10 mouse cellular contexts compared by ENCODE assay signal in genomic region chr17:46297028-46297363, GRCm38 (mm10). TPM values are rescaled to one million over a fixed set of nuclear protein-coding genes. Genes with fewer than 3 reads are reported as not detected.
DNase-seq lines count a peak whose midpoint lies in the region; ATAC-seq lines count a peak whose summit lies in the region.
"Had no signal": no experiment of that assay in that cellular context is flagged by ENCODE, and none has a peak within 500 bp of the region (broad histone marks: within the 10 kb centered on the region; RNA-seq: fewer than 3 reads in every experiment).

No protein-coding gene starts in this region.

- H3K36me3 ChIP-seq in kidney, embryonic 15.5 days = no peaks in the 10 kb centered on the region
- no peaks in the 10 kb centered on the region for H3K36me3 ChIP-seq in embryonic facial prominence, embryonic 13.5 days
- H3K36me3 ChIP-seq in intestine, embryonic 16.5 days (ENCODE audit: control insufficient read depth, insufficient read depth, low read length) = no peaks in the 10 kb centered on the region
- H3K36me3 ChIP-seq in neural tube, embryonic 12.5 days = no peaks in the 10 kb centered on the region

- H3K9me3 ChIP-seq in kidney, embryonic 15.5 days (replicated peaks) = no peaks in the 10 kb centered on the region
- no peaks in the 10 kb centered on the region for H3K9me3 ChIP-seq in embryonic facial prominence, embryonic 13.5 days
- no peaks in the 10 kb centered on the region for H3K9me3 ChIP-seq in intestine, embryonic 16.5 days (ENCODE audit: control insufficient read depth, low read length)
- H3K9me3 ChIP-seq in neural tube, embryonic 12.5 days = no peaks in the 10 kb centered on the region

- 12% methylated on average over 6 of the region's 6 CpGs for WGBS in kidney, embryonic 15.5 days
- WGBS in embryonic facial prominence, embryonic 13.5 days = 13% methylated on average over 6 of the region's 6 CpGs
- 12% methylated on average over 6 of the region's 6 CpGs for WGBS in intestine, embryonic 16.5 days
- 10% methylated on average over 6 of the region's 6 CpGs for WGBS in neural tube, embryonic 12.5 days

- H3K9ac ChIP-seq in kidney, embryonic 15.5 days = peak overlapping the region; percentile 23; the same call in 1 of the 2 replicates
- H3K9ac ChIP-seq in embryonic facial prominence, embryonic 13.5 days = peak overlapping the region; percentile 73
- H3K9ac ChIP-seq in intestine, embryonic 16.5 days (ENCODE audit: low read depth, low read length) = peak overlapping the region; percentile 71; the same call in 1 of the 2 replicates
- H3K9ac ChIP-seq in neural tube, embryonic 12.5 days = peak overlapping the region; percentile 73; the same call in 1 of the 2 replicates

- DNase-seq in kidney, postnatal 36 days = no peak
- no peak for DNase-seq in left cerebral cortex, adult 8-10 months (ENCODE audit: low spot score in 2 of 2)
- DNase-seq in spleen, postnatal 10 days (ENCODE audit: low spot score in 2 of 2) = no peak

- H3K4me1 ChIP-seq in kidney, embryonic 15.5 days = peaks cover 21% of the 10 kb centered on the region
- H3K4me1 ChIP-seq in embryonic facial prominence, embryonic 13.5 days = peaks cover 18% of the 10 kb centered on the region
- H3K4me1 ChIP-seq in intestine, embryonic 16.5 days (ENCODE audit: control insufficient read depth, insufficient read depth, low read length) = peaks cover 19% of the 10 kb centered on the region
- H3K4me1 ChIP-seq in neural tube, embryonic 12.5 days = peaks cover 15% of the 10 kb centered on the region

- H3K27ac ChIP-seq in kidney, embryonic 15.5 days = no peak overlapping the region
- no peak overlapping the region for H3K27ac ChIP-seq in embryonic facial prominence, embryonic 13.5 days
- H3K27ac ChIP-seq in intestine, embryonic 16.5 days (ENCODE audit: low read length) = no peak overlapping the region
- H3K27ac ChIP-seq in neural tube, embryonic 12.5 days = no peak overlapping the region
- H3K27ac ChIP-seq: macrophage had no signal

- H3K4me3 ChIP-seq in kidney, embryonic 15.5 days (replicated peaks) = peak overlapping the region; percentile 60
- H3K4me3 ChIP-seq in embryonic facial prominence, embryonic 13.5 days = peak overlapping the region; percentile 65
- H3K4me3 ChIP-seq in intestine, embryonic 16.5 days (ENCODE audit: low read length) = peak overlapping the region; percentile 67
- peak overlapping the region; percentile 64 for H3K4me3 ChIP-seq in neural tube, embryonic 12.5 days
- H3K4me3 ChIP-seq: erythroblast, embryonic 14.5 days had no signal

- H3K27me3 ChIP-seq in kidney, embryonic 15.5 days = peaks cover 73% of the 10 kb centered on the region
- H3K27me3 ChIP-seq in embryonic facial prominence, embryonic 13.5 days = peaks cover 75% of the 10 kb centered on the region
- peaks cover 46% of the 10 kb centered on the region for H3K27me3 ChIP-seq in intestine, embryonic 16.5 days (replicated peaks; ENCODE audit: control insufficient read depth, insufficient read depth, low read length)
- peaks cover 62% of the 10 kb centered on the region for H3K27me3 ChIP-seq in neural tube, embryonic 12.5 days (replicated peaks)

- H3K4me2 ChIP-seq in kidney, embryonic 15.5 days = peak overlapping the region; percentile 99
- peak overlapping the region; percentile 99 for H3K4me2 ChIP-seq in embryonic facial prominence, embryonic 13.5 days
- peak overlapping the region; percentile 100 for H3K4me2 ChIP-seq in intestine, embryonic 16.5 days (ENCODE audit: low read depth, low read length)
- peak overlapping the region; percentile 100 for H3K4me2 ChIP-seq in neural tube, embryonic 12.5 days (replicated peaks)

- ATAC-seq in kidney, embryonic 15.5 days (replicated peaks; ENCODE audit: low FRiP score) = no peak
- ATAC-seq in embryonic facial prominence, embryonic 13.5 days (ENCODE audit: insufficient number of reproducible peaks, insufficient read depth, low FRiP score, low TSS enrichment, low read depth) = no peak
- no peak for ATAC-seq in intestine, embryonic 16.5 days
- 0 out of 2 replicates have a peak, but pooled peaks have one; percentile 7 for ATAC-seq in neural tube, embryonic 12.5 days (ENCODE audit: low FRiP score, low read depth)
- no peak for ATAC-seq in erythroid progenitor cell, adult 5-6 weeks (replicated peaks; ENCODE audit: low FRiP score, poor library complexity, severe bottlenecking)

RNA-seq across cellular contexts. Expression of gene Dlk2, which starts 0.2 kb away (rescaled TPM):
- polyA plus RNA-seq in kidney, embryonic 15.5 days (2015; fragmentation: Nextera tagmentation; extraction: Ambion mirVana) = 0.42 and 0.85 TPM in 2 replicates
- 7.8 and 8.6 TPM in 2 replicates for polyA plus RNA-seq in embryonic facial prominence, embryonic 13.5 days (2015; fragmentation: Nextera tagmentation; extraction: Ambion mirVana)
- polyA plus RNA-seq in intestine, embryonic 16.5 days (2015; fragmentation: Nextera tagmentation; extraction: Ambion mirVana) = 0.54 and 0.69 TPM in 2 replicates
- 3.4 and 3.9 TPM in 2 replicates for polyA plus RNA-seq in neural tube, embryonic 12.5 days (2016; fragmentation: Nextera tagmentation; extraction: Ambion mirVana)
- total RNA-seq in erythroid progenitor cell, adult 5-6 weeks (2015; ENCODE audit: low replicate concordance) = not detected in 2 replicates
- not detected in 2 replicates for total RNA-seq in erythroid progenitor cell, adult 5-6 weeks (2017; ENCODE audit: low replicate concordance)
- total RNA-seq in left cerebral cortex, adult 8-10 months (2022) = 10 to 100 TPM; 43.9 to 52.8 (median 50.2) TPM
- polyA plus RNA-seq: erythroblast, embryonic 14.5 days; macrophage had no signal

RNA-seq across cellular contexts. Expression of gene Tjap1, which starts 14.2 kb away (rescaled TPM):
- 40.3 and 47.7 TPM in 2 replicates for polyA plus RNA-seq in kidney, embryonic 15.5 days (2015; fragmentation: Nextera tagmentation; extraction: Ambion mirVana)
- 55.6 and 57.9 TPM in 2 replicates for polyA plus RNA-seq in embryonic facial prominence, embryonic 13.5 days (2015; fragmentation: Nextera tagmentation; extraction: Ambion mirVana)
- polyA plus RNA-seq in intestine, embryonic 16.5 days (2015; fragmentation: Nextera tagmentation; extraction: Ambion mirVana) = 27.0 and 29.6 TPM in 2 replicates
- 48.0 and 50.2 TPM in 2 replicates for polyA plus RNA-seq in neural tube, embryonic 12.5 days (2016; fragmentation: Nextera tagmentation; extraction: Ambion mirVana)
- 2.2 and 21.8 TPM in 2 replicates for total RNA-seq in erythroid progenitor cell, adult 5-6 weeks (2015; ENCODE audit: low replicate concordance)
- 6.5 and 53.0 TPM in 2 replicates for total RNA-seq in erythroid progenitor cell, adult 5-6 weeks (2017; ENCODE audit: low replicate concordance)
- total RNA-seq in left cerebral cortex, adult 8-10 months (2022) = 10 to 100 TPM; 37.5 to 43.9 (median 42.3) TPM

RNA-seq across cellular contexts. Expression of gene Abcc10, which starts 31.2 kb away (rescaled TPM):
- polyA plus RNA-seq in kidney, embryonic 15.5 days (2015; fragmentation: Nextera tagmentation; extraction: Ambion mirVana) = 5.8 and 6.3 TPM in 2 replicates
- 6.1 and 6.3 TPM in 2 replicates for polyA plus RNA-seq in embryonic facial prominence, embryonic 13.5 days (2015; fragmentation: Nextera tagmentation; extraction: Ambion mirVana)
- 7.9 and 9.0 TPM in 2 replicates for polyA plus RNA-seq in intestine, embryonic 16.5 days (2015; fragmentation: Nextera tagmentation; extraction: Ambion mirVana)
- polyA plus RNA-seq in neural tube, embryonic 12.5 days (2016; fragmentation: Nextera tagmentation; extraction: Ambion mirVana) = 9.1 and 10.0 TPM in 2 replicates
- not detected in 2 replicates for total RNA-seq in erythroid progenitor cell, adult 5-6 weeks (2015; ENCODE audit: low replicate concordance)
- total RNA-seq in erythroid progenitor cell, adult 5-6 weeks (2017; ENCODE audit: low replicate concordance) = 0.53 TPM in 1 of 2 replicates, not detected in the other
- 10 to 100 TPM in 2 of 4 experiments, 1 to 10 TPM in 2; 8.8 to 12.0 (median 10.4) TPM for total RNA-seq in left cerebral cortex, adult 8-10 months (2022)

RNA-seq across cellular contexts. Expression of gene Lrrc73, which starts 43.7 kb away (rescaled TPM):
- 0.60 and 0.71 TPM in 2 replicates for polyA plus RNA-seq in kidney, embryonic 15.5 days (2015; fragmentation: Nextera tagmentation; extraction: Ambion mirVana)
- polyA plus RNA-seq in embryonic facial prominence, embryonic 13.5 days (2015; fragmentation: Nextera tagmentation; extraction: Ambion mirVana) = 1.4 and 1.9 TPM in 2 replicates
- 0.43 and 0.75 TPM in 2 replicates for polyA plus RNA-seq in intestine, embryonic 16.5 days (2015; fragmentation: Nextera tagmentation; extraction: Ambion mirVana)
- 3.4 and 3.6 TPM in 2 replicates for polyA plus RNA-seq in neural tube, embryonic 12.5 days (2016; fragmentation: Nextera tagmentation; extraction: Ambion mirVana)
- not detected in 2 replicates for total RNA-seq in erythroid progenitor cell, adult 5-6 weeks (2015; ENCODE audit: low replicate concordance)
- 0.39 TPM in 1 of 2 replicates, not detected in the other for total RNA-seq in erythroid progenitor cell, adult 5-6 weeks (2017; ENCODE audit: low replicate concordance)
- 10 to 100 TPM; 50.2 to 55.0 (median 53.3) TPM for total RNA-seq in left cerebral cortex, adult 8-10 months (2022)
- polyA plus RNA-seq: macrophage had no signal

RNA-seq across cellular contexts. Expression of gene Yipf3, which starts 49.1 kb away (rescaled TPM):
- 103 and 113 TPM in 2 replicates for polyA plus RNA-seq in kidney, embryonic 15.5 days (2015; fragmentation: Nextera tagmentation; extraction: Ambion mirVana)
- polyA plus RNA-seq in embryonic facial prominence, embryonic 13.5 days (2015; fragmentation: Nextera tagmentation; extraction: Ambion mirVana) = 82.8 and 95.7 TPM in 2 replicates
- polyA plus RNA-seq in intestine, embryonic 16.5 days (2015; fragmentation: Nextera tagmentation; extraction: Ambion mirVana) = 122 and 123 TPM in 2 replicates
- 73.9 and 76.7 TPM in 2 replicates for polyA plus RNA-seq in neural tube, embryonic 12.5 days (2016; fragmentation: Nextera tagmentation; extraction: Ambion mirVana)
- total RNA-seq in erythroid progenitor cell, adult 5-6 weeks (2015; ENCODE audit: low replicate concordance) = 46.5 and 53.7 TPM in 2 replicates
- total RNA-seq in erythroid progenitor cell, adult 5-6 weeks (2017; ENCODE audit: low replicate concordance) = 15.3 and 22.5 TPM in 2 replicates
- total RNA-seq in left cerebral cortex, adult 8-10 months (2022) = 10 to 100 TPM; 72.8 to 90.6 (median 79.7) TPM

Comparison
In these comparisons a context has a peak if more than half of its experiments do, and no peak if none do; other contexts are left out.
1. H3K9ac ChIP-seq: peak in every context shown above with its lines; median percentile 73 in embryonic facial prominence, embryonic 13.5 days; 73 in neural tube, embryonic 12.5 days; 71 in intestine, embryonic 16.5 days; 23 in kidney, embryonic 15.5 days.